Mouse (Mus musculus): ENCODE measurements at regions not wholly inside any gene's neighbourhood (a gene's known extent, or its start where the extent isn't known, plus 50 kb on each side); places are given as distances from the start of the nearest gene placed in this dataset.

DNA sequence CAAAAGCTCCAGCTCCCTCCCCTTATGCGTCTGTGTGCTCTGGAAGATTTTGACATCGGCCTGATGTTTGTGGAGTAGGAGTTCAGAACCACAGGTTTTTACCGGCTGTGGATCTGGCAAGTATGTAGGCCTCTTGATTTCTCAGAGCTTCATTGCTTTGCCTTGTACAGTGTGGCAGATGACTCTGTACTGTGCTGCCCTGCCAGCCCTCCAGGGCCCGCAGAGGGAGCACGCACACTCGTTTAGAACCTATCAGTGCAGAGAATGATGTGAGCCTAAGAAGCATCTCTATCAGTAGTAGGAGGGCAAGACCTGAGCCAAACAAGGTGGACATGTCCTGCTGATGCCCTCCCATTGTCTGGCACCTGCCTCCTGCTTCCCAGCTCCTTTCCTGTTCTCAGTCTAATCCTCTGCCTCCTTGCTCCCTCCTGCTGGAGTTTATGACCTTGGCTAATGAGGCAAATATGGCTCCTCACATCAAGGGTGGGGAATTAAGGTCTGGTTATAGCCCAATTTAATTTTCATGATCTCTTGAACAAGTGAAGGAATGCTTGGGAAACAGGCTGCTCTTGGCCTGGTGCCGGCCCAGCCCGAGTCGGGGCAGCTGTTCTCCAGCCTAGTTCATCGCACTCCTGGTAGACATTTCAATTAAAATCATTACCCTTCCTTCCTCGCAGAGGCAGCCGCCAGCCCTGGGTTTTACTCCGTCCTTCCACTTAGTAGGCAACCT is 344.5 kb downstream of the Tmem38b start:
- Histone ChIP-seq H3K27ac (ENCODE audit: low read depth, low read length) (no peak overlapping the region), H3K9me3 (ENCODE audit: control insufficient read depth) (no peaks in the 10 kb centered on the region), H3K4me2 (replicated peaks; ENCODE audit: low read depth) (no peak overlapping the region), H3K9ac (ENCODE audit: low read depth, low read length) (no peak overlapping the region), H3K27me3 (replicated peaks; ENCODE audit: control insufficient read depth, insufficient read depth, low read length) (no peaks in the 10 kb centered on the region), H3K36me3 (ENCODE audit: control insufficient read depth, insufficient read depth) (no peaks in the 10 kb centered on the region), H3K4me1 (replicated peaks; ENCODE audit: control insufficient read depth, insufficient read depth, low read length) (no peaks in the 10 kb centered on the region), H3K4me3 (ENCODE audit: low read depth, low read length) (no peak overlapping the region)
- no peak for TF ChIP-seq CTCF (IDR thresholded peaks at IDR 0.05; ENCODE audit: low read depth)
- 86% methylated on average over 13 of the region's 13 CpGs for WGBS
- no peak for ATAC-seq

DNA sequence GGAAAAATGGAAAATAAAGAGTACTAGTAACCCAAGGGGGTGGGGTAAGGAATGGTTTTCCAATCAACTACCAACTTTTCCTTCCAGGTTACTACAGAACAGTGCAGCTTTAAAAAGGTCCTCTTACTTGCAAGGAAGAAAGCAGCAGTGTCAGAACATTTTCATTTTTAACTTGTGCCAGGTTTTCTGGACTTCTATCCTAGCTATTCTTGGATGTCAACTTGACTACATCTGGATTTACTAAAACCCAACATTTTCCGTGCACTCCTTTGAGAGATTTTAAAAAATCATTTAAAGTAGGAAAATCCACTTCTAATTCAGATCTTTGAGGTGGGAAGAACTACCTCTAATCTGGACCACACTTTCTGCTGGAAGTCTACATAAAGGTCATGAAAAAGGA is 358.4 kb downstream of the Tmem38b start:
- H3K4me1 ChIP-seq (replicated peaks; ENCODE audit: control insufficient read depth, insufficient read depth, low read length) = no peaks in the 10 kb centered on the region
- no peak overlapping the region for H3K27ac ChIP-seq (ENCODE audit: low read depth, low read length)
- H3K9me3 ChIP-seq (ENCODE audit: control insufficient read depth) = no peaks in the 10 kb centered on the region
- no peak for ATAC-seq
- H3K27me3 ChIP-seq (replicated peaks; ENCODE audit: control insufficient read depth, insufficient read depth, low read length) = no peaks in the 10 kb centered on the region
- no peak overlapping the region for H3K4me2 ChIP-seq (replicated peaks; ENCODE audit: low read depth)
- no peak overlapping the region for H3K9ac ChIP-seq (ENCODE audit: low read depth, low read length)
- 79% methylated on average over 1 of the region's 1 CpGs for WGBS
- no peak overlapping the region for H3K4me3 ChIP-seq (ENCODE audit: low read depth, low read length)
- TF ChIP-seq CTCF (IDR thresholded peaks at IDR 0.05; ENCODE audit: low read depth) = no peak
- no peaks in the 10 kb centered on the region for H3K36me3 ChIP-seq (ENCODE audit: control insufficient read depth, insufficient read depth)

DNA sequence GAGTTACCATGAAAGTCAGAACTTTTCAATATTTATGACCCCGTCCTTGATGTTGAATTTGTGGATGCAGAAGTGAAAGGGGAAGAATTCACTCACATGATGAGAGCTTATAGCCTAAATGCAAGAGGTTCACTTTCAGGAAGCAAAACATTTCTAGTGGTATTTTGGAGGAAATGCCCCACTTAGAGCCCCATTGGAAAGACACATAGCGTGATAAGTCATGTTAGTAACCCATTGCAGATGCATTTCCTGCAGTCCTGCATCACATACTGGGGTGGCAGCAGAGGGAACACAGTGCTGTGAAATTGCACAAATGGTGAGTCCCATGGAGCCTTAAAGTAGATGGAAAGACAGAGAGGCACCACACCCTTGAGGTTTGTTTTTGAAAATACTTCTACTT is 369.9 kb downstream of the Tmem38b start:
- no peak overlapping the region for H3K27ac ChIP-seq (ENCODE audit: low read depth, low read length)
- H3K27me3 ChIP-seq (replicated peaks; ENCODE audit: control insufficient read depth, insufficient read depth, low read length) = no peaks in the 10 kb centered on the region
- H3K4me1 ChIP-seq (replicated peaks; ENCODE audit: control insufficient read depth, insufficient read depth, low read length) = no peaks in the 10 kb centered on the region
- TF ChIP-seq CTCF (IDR thresholded peaks at IDR 0.05; ENCODE audit: low read depth) = no peak
- no peaks in the 10 kb centered on the region for H3K9me3 ChIP-seq (ENCODE audit: control insufficient read depth)
- no peak overlapping the region for H3K4me3 ChIP-seq (ENCODE audit: low read depth, low read length)
- H3K36me3 ChIP-seq (ENCODE audit: control insufficient read depth, insufficient read depth) = no peaks in the 10 kb centered on the region
- WGBS = 86% methylated on average over 2 of the region's 2 CpGs
- no peak for ATAC-seq
- H3K9ac ChIP-seq (ENCODE audit: low read depth, low read length) = no peak overlapping the region
- H3K4me2 ChIP-seq (replicated peaks; ENCODE audit: low read depth) = no peak overlapping the region

DNA sequence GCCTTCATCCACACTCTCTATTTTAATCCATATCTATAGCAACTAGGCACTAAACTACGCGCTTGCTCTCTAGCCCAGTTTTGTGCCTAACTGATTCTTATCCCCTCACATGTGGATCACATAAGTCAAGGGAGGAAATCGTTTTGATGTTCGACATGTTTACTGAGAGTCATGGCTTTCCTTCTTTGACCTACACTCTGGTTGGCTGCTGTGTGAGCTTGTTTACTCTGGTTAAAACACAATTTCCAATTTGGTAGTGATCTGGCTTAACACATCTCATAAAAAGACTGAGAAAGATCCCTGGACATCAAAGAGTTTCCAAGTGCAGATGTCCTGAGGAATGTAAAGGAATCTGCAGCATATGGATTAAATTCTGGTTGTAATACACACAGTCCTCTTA is 376.6 kb downstream of the Tmem38b start:
- H3K4me1 ChIP-seq (replicated peaks; ENCODE audit: control insufficient read depth, insufficient read depth, low read length) = no peaks in the 10 kb centered on the region
- H3K9ac ChIP-seq (ENCODE audit: low read depth, low read length) = no peak overlapping the region
- no peak for ATAC-seq
- H3K9me3 ChIP-seq (ENCODE audit: control insufficient read depth) = no peaks in the 10 kb centered on the region
- 56% methylated on average over 4 of the region's 4 CpGs for WGBS
- no peak for TF ChIP-seq CTCF (IDR thresholded peaks at IDR 0.05; ENCODE audit: low read depth)
- H3K27me3 ChIP-seq (replicated peaks; ENCODE audit: control insufficient read depth, insufficient read depth, low read length) = no peaks in the 10 kb centered on the region
- no peak overlapping the region for H3K27ac ChIP-seq (ENCODE audit: low read depth, low read length)
- no peaks in the 10 kb centered on the region for H3K36me3 ChIP-seq (ENCODE audit: control insufficient read depth, insufficient read depth)
- H3K4me2 ChIP-seq (replicated peaks; ENCODE audit: low read depth) = no peak overlapping the region
- H3K4me3 ChIP-seq (ENCODE audit: low read depth, low read length) = no peak overlapping the region

DNA sequence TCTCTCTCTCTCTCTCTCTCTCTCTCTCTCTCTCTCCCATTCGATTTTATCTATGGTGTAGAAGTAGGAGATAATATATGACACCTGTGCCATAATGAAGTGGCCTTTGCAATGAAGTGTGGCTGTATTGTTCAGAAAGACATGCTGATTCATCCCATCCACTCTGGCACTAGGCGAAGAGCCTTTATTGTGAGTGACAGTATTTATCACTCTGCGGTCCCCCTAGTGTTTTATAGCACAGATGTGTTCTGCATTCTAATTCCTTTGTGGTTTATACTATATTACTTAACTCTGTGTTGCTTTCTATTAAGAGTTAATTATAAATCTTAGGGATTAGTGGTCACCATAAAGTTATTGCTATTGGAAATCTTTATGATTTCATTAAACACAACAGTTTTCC is 398.7 kb downstream of the Tmem38b start:
- no peaks in the 10 kb centered on the region for H3K27me3 ChIP-seq (replicated peaks; ENCODE audit: control insufficient read depth, insufficient read depth, low read length)

More for the DNA sequence above, 398.7 kb downstream of the Tmem38b start:
- Histone ChIP-seq H3K4me1 (replicated peaks; ENCODE audit: control insufficient read depth, insufficient read depth, low read length) (no peaks in the 10 kb centered on the region), H3K9ac (ENCODE audit: low read depth, low read length) (no peak overlapping the region), H3K4me3 (ENCODE audit: low read depth, low read length) (no peak overlapping the region), H3K4me2 (replicated peaks; ENCODE audit: low read depth) (no peak overlapping the region), H3K36me3 (ENCODE audit: control insufficient read depth, insufficient read depth) (no peaks in the 10 kb centered on the region), H3K27ac (ENCODE audit: low read depth, low read length) (no peak overlapping the region), H3K9me3 (ENCODE audit: control insufficient read depth) (no peaks in the 10 kb centered on the region)
- WGBS = 75% methylated on average over 3 of the region's 3 CpGs
- no peak for ATAC-seq
- no peak for TF ChIP-seq CTCF (IDR thresholded peaks at IDR 0.05; ENCODE audit: low read depth)
